Mouse (Mus musculus): ENCODE data around the gene Six1. TPM values are rescaled to one million over a fixed set of nuclear protein-coding genes. Genes with fewer than 3 reads are reported as not detected.
"Not testable (repeated sequence)": the region's sequence is repeated elsewhere in the genome, so short reads cannot be mapped to it uniquely, and the experiment has no call there.

Gene Six1
- polyA plus RNA-seq, 1 experiment from 2014 or later = 45.4 TPM

DNA sequence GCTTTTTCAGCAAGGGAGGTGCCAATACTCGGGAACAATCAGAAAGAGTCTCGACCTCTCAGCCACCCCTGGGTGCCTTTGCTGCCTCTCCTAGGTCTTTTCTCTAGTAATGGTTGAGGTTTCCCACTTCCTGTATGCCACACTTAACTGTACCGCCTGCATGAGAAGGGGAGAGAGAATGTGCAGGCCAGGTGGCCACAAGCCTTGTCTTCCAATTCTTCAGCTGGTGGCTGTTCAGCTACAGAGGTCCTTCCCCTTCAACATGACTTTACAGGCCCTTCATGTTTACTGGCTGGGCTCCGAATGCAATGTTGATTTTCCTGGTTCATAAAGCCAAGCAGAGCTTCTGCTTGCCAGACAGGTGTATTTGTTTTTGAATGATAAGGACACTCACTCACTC, 39.4 kb downstream of the Six1 start:
- Histone ChIP-seq H3K4me1 (peaks cover 11% of the 10 kb centered on the region), H3K27ac (replicated peaks) (no peak overlapping the region), H3K9me3 (no peaks in the 10 kb centered on the region), H3K27me3 (replicated peaks; ENCODE audit: low read depth, poor library complexity, severe bottlenecking) (no peaks in the 10 kb centered on the region), H3K36me3 (replicated peaks) (no peaks in the 10 kb centered on the region), H3K4me3 (no peak overlapping the region)
- 85% methylated on average over 4 of the region's 4 CpGs for WGBS
- DNase-seq (ENCODE audit: low spot score) = no peak

GRCm38 (mm10) chr12:73012824-73013223, 40.9 kb downstream of the Six1 start:
- Histone ChIP-seq H3K27me3 (replicated peaks; ENCODE audit: low read depth, poor library complexity, severe bottlenecking) (no peaks in the 10 kb centered on the region), H3K4me3 (no peak overlapping the region), H3K36me3 (replicated peaks) (no peaks in the 10 kb centered on the region), H3K9me3 (no peaks in the 10 kb centered on the region), H3K27ac (replicated peaks) (no peak overlapping the region), H3K4me1 (peaks cover 11% of the 10 kb centered on the region)
- WGBS = 64% methylated on average over 5 of the region's 5 CpGs
- DNase-seq (ENCODE audit: low spot score) = no peak

DNA sequence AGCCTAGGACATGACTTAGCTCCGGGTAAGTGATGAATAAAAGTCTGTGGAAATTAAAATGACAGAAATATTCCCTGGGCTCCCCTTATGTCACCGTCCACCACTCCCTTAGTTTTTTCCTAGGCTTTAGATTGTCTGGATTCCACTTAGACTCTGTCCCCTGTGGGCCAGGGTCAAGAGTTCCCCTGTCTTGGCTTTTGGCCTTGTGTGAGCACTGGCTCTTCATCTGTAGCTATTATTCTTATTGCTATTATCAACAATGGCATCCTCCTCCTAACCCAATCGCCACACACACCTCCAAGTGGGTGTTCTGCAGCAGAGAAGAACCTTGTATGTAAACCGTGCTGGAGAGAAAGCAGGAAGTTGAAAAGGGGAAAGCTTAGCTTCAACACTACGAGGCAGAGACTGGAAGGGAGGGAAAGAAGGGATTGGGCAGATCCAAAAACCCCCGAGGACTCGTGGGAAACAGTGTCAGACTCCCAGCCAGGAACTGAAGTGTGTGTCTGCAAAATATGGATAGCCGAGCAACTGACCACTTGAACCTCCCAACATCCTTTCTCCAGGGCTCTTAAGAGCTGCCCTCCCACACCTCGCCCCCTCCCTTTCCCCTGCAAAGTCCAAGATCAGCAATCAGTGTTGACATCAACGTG, 41.4 kb downstream of the Six1 start:
- Histone ChIP-seq H3K4me1 (peaks cover 11% of the 10 kb centered on the region), H3K27me3 (replicated peaks; ENCODE audit: low read depth, poor library complexity, severe bottlenecking) (no peaks in the 10 kb centered on the region), H3K36me3 (replicated peaks) (no peaks in the 10 kb centered on the region), H3K27ac (replicated peaks) (no peak overlapping the region), H3K4me3 (no peak overlapping the region), H3K9me3 (no peaks in the 10 kb centered on the region)
- no peak for DNase-seq (ENCODE audit: low spot score)
- WGBS = 50% methylated on average over 10 of the region's 10 CpGs

DNA sequence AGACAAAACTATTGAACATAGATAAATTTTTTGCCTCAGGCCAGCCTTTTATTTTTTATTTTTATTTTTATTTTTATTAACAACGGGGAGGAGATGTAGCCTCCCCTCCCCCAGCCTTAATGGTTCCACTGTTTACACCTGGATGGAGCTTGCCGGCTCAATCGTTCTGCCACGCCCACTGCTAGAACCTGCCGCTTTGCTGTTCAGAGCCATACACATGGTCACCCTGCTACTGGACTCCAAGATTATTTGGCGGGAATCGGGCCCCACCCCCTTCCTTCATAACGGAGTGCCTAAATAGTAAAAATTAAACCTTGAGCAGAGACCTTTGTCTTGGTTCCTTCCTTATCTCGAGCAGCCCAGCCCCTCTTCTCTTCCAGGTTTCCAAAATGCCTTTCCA, 50.8 kb downstream of the Six1 start:
- not testable (repeated sequence) for H3K4me1 ChIP-seq; H3K4me3 ChIP-seq; H3K36me3 ChIP-seq (replicated peaks); H3K27me3 ChIP-seq (replicated peaks; ENCODE audit: low read depth, poor library complexity, severe bottlenecking); H3K27ac ChIP-seq (replicated peaks); H3K9me3 ChIP-seq; DNase-seq (ENCODE audit: low spot score)
- 50% methylated on average over 9 of the region's 9 CpGs for WGBS

DNA sequence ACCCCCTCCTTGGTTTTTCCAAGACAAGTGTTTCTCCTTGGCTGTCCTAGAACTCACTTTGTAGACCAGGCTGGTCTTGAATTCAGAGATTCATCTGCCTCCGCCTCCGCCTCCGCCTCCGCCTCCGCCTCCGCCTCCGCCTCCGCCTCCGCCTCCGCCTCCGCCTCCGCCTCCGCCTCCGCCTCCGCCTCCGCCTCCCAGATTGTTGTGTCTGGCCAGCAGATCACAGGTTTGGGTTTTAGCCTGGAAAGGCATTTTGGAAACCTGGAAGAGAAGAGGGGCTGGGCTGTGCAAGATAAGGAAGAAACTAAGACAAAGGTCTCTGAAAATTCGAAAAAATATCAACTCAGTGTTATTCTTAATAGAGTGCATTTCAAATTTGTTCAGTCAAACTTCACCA, 51.4 kb downstream of the Six1 start:
- 53% methylated on average over 17 of the region's 17 CpGs for whole genome bisulfite sequencing
- H3K36me3 ChIP-seq (replicated peaks); H3K27ac ChIP-seq (replicated peaks): not testable (repeated sequence)

GRCm38 (mm10) chr12:72998105-72999001, 55.3 kb downstream of the Six1 start:
- no peak for DNase-seq (ENCODE audit: low spot score)
- H3K36me3 ChIP-seq (replicated peaks) = no peaks in the 10 kb centered on the region
- H3K4me3 ChIP-seq = no peak overlapping the region
- no peaks in the 10 kb centered on the region for H3K27me3 ChIP-seq (replicated peaks; ENCODE audit: low read depth, poor library complexity, severe bottlenecking)
- H3K9me3 ChIP-seq = no peaks in the 10 kb centered on the region
- H3K27ac ChIP-seq (replicated peaks) = no peak overlapping the region
- H3K4me1 ChIP-seq = no peaks in the 10 kb centered on the region
- WGBS = 88% methylated on average over 4 of the region's 4 CpGs

More for the DNA sequence above, 51.4 kb downstream of the Six1 start:
- H3K27me3 ChIP-seq (replicated peaks; ENCODE audit: low read depth, poor library complexity, severe bottlenecking); H3K9me3 ChIP-seq; H3K4me1 ChIP-seq; DNase-seq (ENCODE audit: low spot score); H3K4me3 ChIP-seq: not testable (repeated sequence)

DNA sequence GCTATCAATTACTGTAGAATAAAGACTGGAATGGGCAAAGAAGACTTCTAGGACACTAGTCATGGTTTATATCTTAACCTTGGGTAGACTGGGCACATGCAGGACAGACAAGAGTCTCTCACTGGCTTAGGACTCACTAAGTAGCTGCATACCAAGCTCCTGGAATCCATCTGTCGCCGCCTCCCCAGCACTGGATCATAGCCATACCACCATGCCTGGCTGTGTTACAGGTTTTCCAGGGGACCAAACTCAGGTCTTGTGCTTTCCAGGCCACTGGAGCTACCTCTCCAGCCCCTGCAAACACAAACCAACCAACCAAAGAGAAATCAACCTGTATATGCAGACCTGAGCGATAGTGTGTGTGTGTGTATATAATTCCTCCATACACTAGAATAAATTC, 57.0 kb downstream of the Six1 start:
- Histone ChIP-seq H3K27ac (replicated peaks) (no peak overlapping the region), H3K4me1 (no peaks in the 10 kb centered on the region), H3K27me3 (replicated peaks; ENCODE audit: low read depth, poor library complexity, severe bottlenecking) (no peaks in the 10 kb centered on the region), H3K36me3 (replicated peaks) (no peaks in the 10 kb centered on the region), H3K4me3 (no peak overlapping the region), H3K9me3 (no peaks in the 10 kb centered on the region)
- WGBS = 94% methylated on average over 3 of the region's 3 CpGs
- no peak for DNase-seq (ENCODE audit: low spot score)

Other genes starting within 250 kb of the Six1 start
- gene Six6, start 114.0 kb downstream of the Six1 start, polyA plus RNA-seq (2016; fragmentation: Nextera tagmentation; extraction: Ambion mirVana) = 6.5 and 8.7 TPM in 2 replicates
- gene 4930447C04Rik, start 113.1 kb downstream of the Six1 start, polyA plus RNA-seq (2016; fragmentation: Nextera tagmentation; extraction: Ambion mirVana) = 5.2 and 6.4 TPM in 2 replicates
- gene Six4, start 59.6 kb upstream of the Six1 start, polyA plus RNA-seq (2016; fragmentation: Nextera tagmentation; extraction: Ambion mirVana) = 16.1 and 16.4 TPM in 2 replicates
- 40.7 and 40.8 TPM in 2 replicates for gene Mnat1, start 69.8 kb upstream of the Six1 start, polyA plus RNA-seq (2016; fragmentation: Nextera tagmentation; extraction: Ambion mirVana)
- gene Trmt5, start 232.8 kb upstream of the Six1 start, polyA plus RNA-seq (2016; fragmentation: Nextera tagmentation; extraction: Ambion mirVana) = 19.8 and 21.0 TPM in 2 replicates
- 8.9 and 10.0 TPM in 2 replicates for gene Slc38a6, start 232.9 kb upstream of the Six1 start, polyA plus RNA-seq (2016; fragmentation: Nextera tagmentation; extraction: Ambion mirVana)